In genomic region chr4:20844570-20844969, GRCm38 (mm10) we compare ENCODE assay signal across 24 mouse cellular contexts.
DNase-seq lines count a peak whose midpoint lies in the region; ATAC-seq lines count a peak whose summit lies in the region.
"Had no signal": no experiment of that assay in that cellular context is flagged by ENCODE, and none has a peak within 500 bp of the region (broad histone marks: within the 10 kb centered on the region; RNA-seq: fewer than 3 reads in every experiment).

No protein-coding gene starts in this region.

- peak; percentile 59 for ATAC-seq in forebrain, embryonic 16.5 days
- no peak for ATAC-seq in forebrain, embryonic 13.5 days
- ATAC-seq in kidney, embryonic 15.5 days (replicated peaks; ENCODE audit: low FRiP score): peak; percentile 86
- peak; percentile 81 for ATAC-seq in neural tube, embryonic 15.5 days (ENCODE audit: low FRiP score)
- ATAC-seq: intestine, embryonic 16.5 days; lung, postnatal 0 days; midbrain, embryonic 13.5 days had no signal

- no peak overlapping the region for H3K4me3 ChIP-seq in forebrain, embryonic 16.5 days (replicated peaks; ENCODE audit: low read length)
- no peak overlapping the region for H3K4me3 ChIP-seq in forebrain, embryonic 13.5 days
- H3K4me3 ChIP-seq in kidney, embryonic 15.5 days (replicated peaks): no peak overlapping the region
- no peak overlapping the region for H3K4me3 ChIP-seq in neural tube, embryonic 15.5 days (replicated peaks)
- H3K4me3 ChIP-seq: left cerebral cortex, adult 2 months; midbrain, embryonic 13.5 days had no signal

- no peaks in the 10 kb centered on the region for H3K36me3 ChIP-seq in forebrain, embryonic 16.5 days (ENCODE audit: control insufficient read depth, insufficient read depth)
- no peaks in the 10 kb centered on the region for H3K36me3 ChIP-seq in forebrain, embryonic 13.5 days (ENCODE audit: poor library complexity, severe bottlenecking)
- H3K36me3 ChIP-seq in kidney, embryonic 15.5 days: no peaks in the 10 kb centered on the region
- no peaks in the 10 kb centered on the region for H3K36me3 ChIP-seq in neural tube, embryonic 15.5 days
- H3K36me3 ChIP-seq: G1E; midbrain, embryonic 13.5 days had no signal

- no peak overlapping the region for H3K9ac ChIP-seq in forebrain, embryonic 16.5 days (replicated peaks; ENCODE audit: low read depth, low read length)
- H3K9ac ChIP-seq in forebrain, embryonic 13.5 days: no peak overlapping the region
- H3K9ac ChIP-seq in kidney, embryonic 15.5 days: no peak overlapping the region
- H3K9ac ChIP-seq in neural tube, embryonic 15.5 days (replicated peaks): no peak overlapping the region
- H3K9ac ChIP-seq: midbrain, embryonic 13.5 days had no signal

- H3K9me3 ChIP-seq in forebrain, embryonic 16.5 days (ENCODE audit: control insufficient read depth, low read length): no peaks in the 10 kb centered on the region
- no peaks in the 10 kb centered on the region for H3K9me3 ChIP-seq in forebrain, embryonic 13.5 days (replicated peaks)
- no peaks in the 10 kb centered on the region for H3K9me3 ChIP-seq in kidney, embryonic 15.5 days (replicated peaks)
- no peaks in the 10 kb centered on the region for H3K9me3 ChIP-seq in neural tube, embryonic 15.5 days (replicated peaks)
- H3K9me3 ChIP-seq: G1E; midbrain, embryonic 13.5 days had no signal

- no peaks in the 10 kb centered on the region for H3K4me1 ChIP-seq in forebrain, embryonic 16.5 days (replicated peaks; ENCODE audit: control insufficient read depth, insufficient read depth, low read length)
- H3K4me1 ChIP-seq in forebrain, embryonic 13.5 days: peaks cover under 1% of the 10 kb centered on the region; the same call in 1 of the 2 replicates
- no peaks in the 10 kb centered on the region for H3K4me1 ChIP-seq in kidney, embryonic 15.5 days
- no peaks in the 10 kb centered on the region for H3K4me1 ChIP-seq in neural tube, embryonic 15.5 days
- H3K4me1 ChIP-seq: midbrain, embryonic 13.5 days had no signal

- no peak overlapping the region for H3K27ac ChIP-seq in forebrain, embryonic 16.5 days (ENCODE audit: low read length)
- H3K27ac ChIP-seq in forebrain, embryonic 13.5 days: no peak overlapping the region
- H3K27ac ChIP-seq in kidney, embryonic 15.5 days: no peak overlapping the region
- H3K27ac ChIP-seq in neural tube, embryonic 15.5 days (replicated peaks): peak overlapping the region; percentile 37; the same call in 1 of the 2 replicates
- H3K27ac ChIP-seq: left cerebral cortex, adult 2 months; midbrain, embryonic 13.5 days had no signal

- DNase-seq in kidney, postnatal 25 days: no peak
- peak; percentile 54 for DNase-seq in brain, adult 2 months (ENCODE audit: low read depth, low spot score)
- DNase-seq in testis, postnatal 14 days (ENCODE audit: low spot score): no peak
- DNase-seq in heart, adult 18-20 months: no peak
- DNase-seq: adrenal gland, postnatal 36 days; cerebellum, adult 2 months; heart, adult 11 months; heart, postnatal 36 days; layer of hippocampus, adult 9-11 months; left cerebral cortex, postnatal 4 days; liver; right cerebral cortex, postnatal 14 days; spleen, adult 18-20 months; thymus, adult 18-20 months; thymus, postnatal 4 days had no signal

- H3K4me2 ChIP-seq in forebrain, embryonic 16.5 days (ENCODE audit: low read length): no peak overlapping the region
- H3K4me2 ChIP-seq in forebrain, embryonic 13.5 days: no peak overlapping the region
- no peak overlapping the region for H3K4me2 ChIP-seq in kidney, embryonic 15.5 days
- no peak overlapping the region for H3K4me2 ChIP-seq in neural tube, embryonic 15.5 days
- H3K4me2 ChIP-seq: midbrain, embryonic 13.5 days had no signal

- 86% methylated on average over 3 of the region's 3 CpGs for WGBS in forebrain, embryonic 16.5 days
- 93% methylated on average over 3 of the region's 3 CpGs for WGBS in forebrain, embryonic 13.5 days
- WGBS in kidney, embryonic 15.5 days: 35% methylated on average over 3 of the region's 3 CpGs
- WGBS in neural tube, embryonic 15.5 days: 61% methylated on average over 3 of the region's 3 CpGs

- no peaks in the 10 kb centered on the region for H3K27me3 ChIP-seq in forebrain, embryonic 16.5 days (replicated peaks; ENCODE audit: control insufficient read depth, insufficient read depth, low read length)
- no peaks in the 10 kb centered on the region for H3K27me3 ChIP-seq in forebrain, embryonic 13.5 days
- no peaks in the 10 kb centered on the region for H3K27me3 ChIP-seq in kidney, embryonic 15.5 days
- no peaks in the 10 kb centered on the region for H3K27me3 ChIP-seq in neural tube, embryonic 15.5 days (replicated peaks)
- H3K27me3 ChIP-seq: midbrain, embryonic 13.5 days had no signal
